Mouse (Mus musculus): Measurements from ENCODE around the gene Cdk14. TPM values are rescaled to one million over a fixed set of nuclear protein-coding genes. Genes with fewer than 3 reads are reported as not detected.
"Not testable (repeated sequence)": the region's sequence is repeated elsewhere in the genome, so short reads cannot be mapped to it uniquely, and the experiment has no call there.

The Cdk14 gene
- polyA plus RNA-seq, 1 experiment from 2014 or later = 21.8 TPM

- no peak for ATAC-seq
- WGBS = 66% methylated on average over 10 of the region's 10 CpGs
- Histone ChIP-seq H3K4me3 (no peak overlapping the region), H3K4me2 (no peak overlapping the region), H3K27me3 (no peaks in the 10 kb centered on the region), H3K36me3 (ENCODE audit: poor library complexity, severe bottlenecking) (no peaks in the 10 kb centered on the region), H3K9ac (no peak overlapping the region), H3K9me3 (replicated peaks) (no peaks in the 10 kb centered on the region), H3K27ac (no peak overlapping the region), H3K4me1 (no peaks in the 10 kb centered on the region)
Measured at GRCm38 (mm10) chr5:5330926-5331460, 89.1 kb downstream of the Cdk14 start.

- H3K4me3 ChIP-seq; H3K27me3 ChIP-seq; H3K27ac ChIP-seq; H3K4me1 ChIP-seq; H3K9me3 ChIP-seq (replicated peaks); H3K9ac ChIP-seq; ATAC-seq; H3K4me2 ChIP-seq; H3K36me3 ChIP-seq (ENCODE audit: poor library complexity, severe bottlenecking): not testable (repeated sequence)
- 100% methylated on average over 2 of the region's 2 CpGs for WGBS
Measured at GRCm38 (mm10) chr5:5329018-5329417, 91.1 kb downstream of the Cdk14 start.

GRCm38 (mm10) chr5:5326716-5327115, 93.4 kb downstream of the Cdk14 start:
- no peak overlapping the region for H3K4me2 ChIP-seq
- H3K4me3 ChIP-seq = no peak overlapping the region
- no peaks in the 10 kb centered on the region for H3K9me3 ChIP-seq (replicated peaks)
- H3K36me3 ChIP-seq (ENCODE audit: poor library complexity, severe bottlenecking) = no peaks in the 10 kb centered on the region
- no peak overlapping the region for H3K9ac ChIP-seq
- ATAC-seq = no peak
- no peak overlapping the region for H3K27ac ChIP-seq
- 94% methylated on average over 2 of the region's 2 CpGs for WGBS
- no peaks in the 10 kb centered on the region for H3K27me3 ChIP-seq
- no peaks in the 10 kb centered on the region for H3K4me1 ChIP-seq

GRCm38 (mm10) chr5:5322699-5323098, 97.4 kb downstream of the Cdk14 start:
- no peaks in the 10 kb centered on the region for H3K36me3 ChIP-seq (ENCODE audit: poor library complexity, severe bottlenecking)
- no peak overlapping the region for H3K4me2 ChIP-seq
- no peak overlapping the region for H3K27ac ChIP-seq
- WGBS = 92% methylated on average over 8 of the region's 8 CpGs
- peaks cover 7% of the 10 kb centered on the region; the same call in 1 of the 2 replicates for H3K4me1 ChIP-seq
- no peak overlapping the region for H3K9ac ChIP-seq
- H3K4me3 ChIP-seq = no peak overlapping the region
- H3K27me3 ChIP-seq = no peaks in the 10 kb centered on the region
- no peaks in the 10 kb centered on the region for H3K9me3 ChIP-seq (replicated peaks)
- no peak for ATAC-seq

- Histone ChIP-seq H3K9me3 (replicated peaks) (no peaks in the 10 kb centered on the region), H3K27ac (no peak overlapping the region), H3K27me3 (no peaks in the 10 kb centered on the region), H3K36me3 (ENCODE audit: poor library complexity, severe bottlenecking) (no peaks in the 10 kb centered on the region), H3K4me2 (no peak overlapping the region), H3K9ac (no peak overlapping the region), H3K4me3 (no peak overlapping the region), H3K4me1 (peaks cover 7% of the 10 kb centered on the region; the same call in 1 of the 2 replicates)
- ATAC-seq = 0 out of 2 replicates have a peak, but pooled peaks have one; percentile 21
- 72% methylated on average over 2 of the region's 2 CpGs for WGBS
Measured at GRCm38 (mm10) chr5:5320506-5321181, 99.5 kb downstream of the Cdk14 start.

- H3K9ac ChIP-seq = no peak overlapping the region
- WGBS = 86% methylated on average over 8 of the region's 8 CpGs
- H3K27ac ChIP-seq = no peak overlapping the region
- H3K4me3 ChIP-seq = no peak overlapping the region
- no peaks in the 10 kb centered on the region for H3K9me3 ChIP-seq (replicated peaks)
- ATAC-seq = no peak
- H3K4me1 ChIP-seq = peaks cover 7% of the 10 kb centered on the region; the same call in 1 of the 2 replicates
- no peak overlapping the region for H3K4me2 ChIP-seq
- no peaks in the 10 kb centered on the region for H3K36me3 ChIP-seq (ENCODE audit: poor library complexity, severe bottlenecking)
- no peaks in the 10 kb centered on the region for H3K27me3 ChIP-seq
Measured at GRCm38 (mm10) chr5:5319824-5320505, 100.1 kb downstream of the Cdk14 start.

GRCm38 (mm10) chr5:5314270-5314669, 105.8 kb downstream of the Cdk14 start:
- H3K27ac ChIP-seq = no peak overlapping the region
- H3K36me3 ChIP-seq (ENCODE audit: poor library complexity, severe bottlenecking) = no peaks in the 10 kb centered on the region
- 67% methylated on average over 6 of the region's 6 CpGs for WGBS
- no peak overlapping the region for H3K4me3 ChIP-seq
- no peaks in the 10 kb centered on the region for H3K27me3 ChIP-seq
- no peak for ATAC-seq
- peaks cover 8% of the 10 kb centered on the region; the same call in 1 of the 2 replicates for H3K4me1 ChIP-seq
- H3K4me2 ChIP-seq = no peak overlapping the region
- H3K9me3 ChIP-seq (replicated peaks) = no peaks in the 10 kb centered on the region
- H3K9ac ChIP-seq = no peak overlapping the region

GRCm38 (mm10) chr5:5313195-5313760, 106.8 kb downstream of the Cdk14 start:
- no peaks in the 10 kb centered on the region for H3K36me3 ChIP-seq (ENCODE audit: poor library complexity, severe bottlenecking)
- no peak for ATAC-seq
- 76% methylated on average over 9 of the region's 9 CpGs for WGBS

GRCm38 (mm10) chr5:5305286-5305685, 114.8 kb downstream of the Cdk14 start:
- Histone ChIP-seq H3K4me1 (no peaks in the 10 kb centered on the region), H3K4me3 (no peak overlapping the region), H3K27ac (no peak overlapping the region), H3K27me3 (no peaks in the 10 kb centered on the region), H3K9me3 (replicated peaks) (no peaks in the 10 kb centered on the region), H3K9ac (no peak overlapping the region), H3K36me3 (ENCODE audit: poor library complexity, severe bottlenecking) (no peaks in the 10 kb centered on the region), H3K4me2 (no peak overlapping the region)
- no peak for ATAC-seq
- WGBS = 90% methylated on average over 2 of the region's 2 CpGs

More at GRCm38 (mm10) chr5:5313195-5313760, 106.8 kb downstream of the Cdk14 start:
- H3K4me2 ChIP-seq = no peak overlapping the region
- H3K9ac ChIP-seq = no peak overlapping the region
- no peak overlapping the region for H3K27ac ChIP-seq
- no peak overlapping the region for H3K4me3 ChIP-seq
- H3K27me3 ChIP-seq = no peaks in the 10 kb centered on the region
- no peaks in the 10 kb centered on the region for H3K9me3 ChIP-seq (replicated peaks)
- H3K4me1 ChIP-seq = peaks cover 8% of the 10 kb centered on the region; the same call in 1 of the 2 replicates

GRCm38 (mm10) chr5:5303102-5303670, 116.9 kb downstream of the Cdk14 start:
- 92% methylated on average over 8 of the region's 8 CpGs for WGBS
- Histone ChIP-seq H3K36me3 (ENCODE audit: poor library complexity, severe bottlenecking) (no peaks in the 10 kb centered on the region), H3K27me3 (no peaks in the 10 kb centered on the region), H3K4me2 (no peak overlapping the region), H3K9me3 (replicated peaks) (no peaks in the 10 kb centered on the region), H3K4me3 (no peak overlapping the region), H3K27ac (no peak overlapping the region), H3K4me1 (0 out of 2 replicates have a peak, but pooled peaks cover 3% of the 10 kb centered on the region), H3K9ac (no peak overlapping the region)
- ATAC-seq = no peak

- Histone ChIP-seq H3K27me3 (no peaks in the 10 kb centered on the region), H3K4me1 (0 out of 2 replicates have a peak, but pooled peaks cover 3% of the 10 kb centered on the region), H3K9me3 (replicated peaks) (no peaks in the 10 kb centered on the region), H3K4me3 (no peak overlapping the region), H3K27ac (no peak overlapping the region), H3K9ac (no peak overlapping the region), H3K4me2 (no peak overlapping the region), H3K36me3 (ENCODE audit: poor library complexity, severe bottlenecking) (no peaks in the 10 kb centered on the region)
- 91% methylated on average over 12 of the region's 12 CpGs for WGBS
- no peak for ATAC-seq
Measured at GRCm38 (mm10) chr5:5301571-5302079, 118.5 kb downstream of the Cdk14 start.

- Histone ChIP-seq H3K4me1 (0 out of 2 replicates have a peak, but pooled peaks cover 3% of the 10 kb centered on the region), H3K36me3 (ENCODE audit: poor library complexity, severe bottlenecking) (no peaks in the 10 kb centered on the region), H3K9ac (no peak overlapping the region), H3K4me3 (no peak overlapping the region), H3K4me2 (no peak overlapping the region), H3K27me3 (no peaks in the 10 kb centered on the region), H3K27ac (no peak overlapping the region), H3K9me3 (replicated peaks) (no peaks in the 10 kb centered on the region)
- WGBS = 64% methylated on average over 2 of the region's 2 CpGs
- ATAC-seq = no peak
Measured at GRCm38 (mm10) chr5:5300998-5301397, 119.1 kb downstream of the Cdk14 start.
